Mouse (Mus musculus): ENCODE data around the gene Kdelr1. TPM values are rescaled to one million over a fixed set of nuclear protein-coding genes. Genes with fewer than 3 reads are reported as not detected.
"Not testable (repeated sequence)": the region's sequence is repeated elsewhere in the genome, so short reads cannot be mapped to it uniquely, and the experiment has no call there.

Gene Kdelr1
- total RNA-seq, 2 experiments from 2014 or later, result 98.9 to 109 TPM

- intact Hi-C loops (cut with DNase I), result no loop called here
- DNase-seq, result peak; percentile 46
Observed at GRCm38 (mm10) chr7:45869107-45869670, 3.4 kb upstream of the Kdelr1 start.

GRCm38 (mm10) chr7:45869787-45870186 is 2.8 kb upstream of the Kdelr1 start:
- peak; percentile 33 for DNase-seq
- intact Hi-C loops (cut with DNase I), result loop anchor here (5.0 kb wide), 1 partner anchor 138 kb away; no protein-coding TSS in a partner anchor

GRCm38 (mm10) chr7:45870282-45871058 is 2.1 kb upstream of the Kdelr1 start:
- intact Hi-C loops (cut with DNase I), result loop anchor here (5.0 kb wide), 1 partner anchor 137 kb away; no protein-coding TSS in a partner anchor
- peak; percentile 37 for DNase-seq

GRCm38 (mm10) chr7:45873061-45873947 is 732 bp downstream of the Kdelr1 start:
- intact Hi-C loops (cut with DNase I), result loop anchor here (5.0 kb wide), 1 partner anchor 134 kb away; no protein-coding TSS in a partner anchor
- peak; percentile 56 for DNase-seq

GRCm38 (mm10) chr7:45876895-45877294 is 4.3 kb downstream of the Kdelr1 start:
- DNase-seq, result no peak
- intact Hi-C loops (cut with DNase I), result no loop called here

- intact Hi-C loops (cut with DNase I); DNase-seq: not testable (repeated sequence)
Observed at GRCm38 (mm10) chr7:45878278-45878677, 5.7 kb downstream of the Kdelr1 start, which contains the start of gene Grin2d. Grin2d (minus strand) TSS chr7:45878378.

- intact Hi-C loops (cut with DNase I), result no loop called here
- DNase-seq, result no peak
Observed at GRCm38 (mm10) chr7:45880531-45880930, 8.0 kb downstream of the Kdelr1 start.

- DNase-seq, result no peak
- intact Hi-C loops (cut with DNase I), result no loop called here
Observed at GRCm38 (mm10) chr7:45881011-45881410, 8.4 kb downstream of the Kdelr1 start.

GRCm38 (mm10) chr7:45887246-45887645 is 14.7 kb downstream of the Kdelr1 start:
- intact Hi-C loops (cut with DNase I), result no loop called here

GRCm38 (mm10) chr7:45892651-45893050 is 20.1 kb downstream of the Kdelr1 start:
- DNase-seq, result peak; percentile 33
- intact Hi-C loops (cut with DNase I), result no loop called here

More at GRCm38 (mm10) chr7:45887246-45887645, 14.7 kb downstream of the Kdelr1 start:
- no peak for DNase-seq

- intact Hi-C loops (cut with DNase I), result no loop called here
- no peak for DNase-seq
Observed at GRCm38 (mm10) chr7:45895931-45896516, 23.5 kb downstream of the Kdelr1 start.

GRCm38 (mm10) chr7:45896517-45897257 is 24.1 kb downstream of the Kdelr1 start, which contains the start of the genes Syngr4 and Tmem143:
Syngr4 (minus strand) TSS chr7:45896714.
Tmem143 (plus strand) TSS chr7:45896941.
- intact Hi-C loops (cut with DNase I), result no loop called here
- peak; percentile 98 for DNase-seq

- peak; percentile 38 for DNase-seq
- intact Hi-C loops (cut with DNase I), result no loop called here
Observed at GRCm38 (mm10) chr7:45897258-45897757, 24.7 kb downstream of the Kdelr1 start.

GRCm38 (mm10) chr7:45898125-45898524 is 25.6 kb downstream of the Kdelr1 start:
- intact Hi-C loops (cut with DNase I); DNase-seq: not testable (repeated sequence)

GRCm38 (mm10) chr7:45901562-45901961 is 29.0 kb downstream of the Kdelr1 start:
- no peak for DNase-seq
- intact Hi-C loops (cut with DNase I), result no loop called here

- intact Hi-C loops (cut with DNase I), result no loop called here
- DNase-seq, result no peak
Observed at GRCm38 (mm10) chr7:45902481-45903002, 30.0 kb downstream of the Kdelr1 start.

- intact Hi-C loops (cut with DNase I), result no loop called here
- no peak for DNase-seq
Observed at GRCm38 (mm10) chr7:45906622-45907021, 34.0 kb downstream of the Kdelr1 start.

GRCm38 (mm10) chr7:45908384-45908783 is 35.8 kb downstream of the Kdelr1 start:
- no peak for DNase-seq
- intact Hi-C loops (cut with DNase I), result no loop called here

GRCm38 (mm10) chr7:45909145-45909544 is 36.6 kb downstream of the Kdelr1 start:
- intact Hi-C loops (cut with DNase I), result no loop called here

More at GRCm38 (mm10) chr7:45909145-45909544, 36.6 kb downstream of the Kdelr1 start:
- DNase-seq, result no peak

Measured in left cerebral cortex, postnatal 4 days (tissue).